Mouse (Mus musculus) large intestine, adult 2 months (tissue): ENCODE results near the gene Enpp1. TPM values are rescaled to one million over a fixed set of nuclear protein-coding genes. Genes with fewer than 3 reads are reported as not detected.

Source experiments
- polyA plus RNA-seq: library from polyadenylated mRNA; depleted of rRNA; stranded (reverse); fragments of >200 nt; gene quantifications from 2 replicates; pipeline ENCODE4 v1.2.3, GENCODE M21; 2012; rRNA removed

Gene Enpp1
- polyA plus RNA-seq, 1 experiment, result 2.9 TPM

Other genes with a start within 250 kb of the Enpp1 start
- 10.5 and 14.0 TPM in 2 replicates for gene Ccn2, start 116.7 kb downstream of the Enpp1 start, polyA plus RNA-seq
- 2.2 and 23.4 TPM in 2 replicates for gene Enpp3, start 130.7 kb upstream of the Enpp1 start, polyA plus RNA-seq
- 11.8 and 17.7 TPM in 2 replicates for gene Med23, start 157.8 kb upstream of the Enpp1 start, polyA plus RNA-seq
- 0.35 and 0.55 TPM in 2 replicates for gene Arg1, start 215.3 kb upstream of the Enpp1 start, polyA plus RNA-seq